Mouse (Mus musculus) spleen, embryonic (tissue): ENCODE measurements around the gene Olfr455.

Source experiments
- CTCF ChIA-PET: fragments of 350-600 bp; sonication (Branson Sonifier 250); formaldehyde crosslinking; loops from one replicate; lab custom pipeline; 2022; lab: Charles Lee

Olfr455 gene

GRCm38 (mm10) chr6:42547461-42547860 lies at the start of gene Olfr455:
TSS of gene Olfr455 (minus strand) at chr6:42547587.
- CTCF ChIA-PET, result no interaction called here

GRCm38 (mm10) chr6:42593138-42593882 lies 45.9 kb upstream of the Olfr455 start:
- CTCF ChIA-PET, result no interaction called here

- CTCF ChIA-PET, result no interaction called here
Measured at GRCm38 (mm10) chr6:42586569-42586968, 39.2 kb upstream of the Olfr455 start.

GRCm38 (mm10) chr6:42583488-42583872 lies 36.1 kb upstream of the Olfr455 start:
- CTCF ChIA-PET, result interaction anchor here (0.8 to 1.2 kb wide), 3 partner anchors 259 to 862 kb away, joined by 3 to 5 read pairs (median 4); partner anchors contain the start of gene Fam131b

- CTCF ChIA-PET, result interaction anchor here (0.6 to 1.2 kb wide), 4 partner anchors 258 to 1466 kb away, joined by 3 to 5 read pairs (median 4); partner anchors contain the start of gene Fam131b
Measured at GRCm38 (mm10) chr6:42582741-42583487, 35.5 kb upstream of the Olfr455 start.

GRCm38 (mm10) chr6:42578678-42579077 lies 31.3 kb upstream of the Olfr455 start:
- CTCF ChIA-PET, result no interaction called here

GRCm38 (mm10) chr6:42577433-42577832 lies 30.0 kb upstream of the Olfr455 start:
- CTCF ChIA-PET, result no interaction called here

GRCm38 (mm10) chr6:42568205-42568604 lies 20.8 kb upstream of the Olfr455 start:
- CTCF ChIA-PET, result no interaction called here

- CTCF ChIA-PET, result interaction anchor here (0.7 kb wide), 1 partner anchor 809 kb away, joined by 3 read pairs; no protein-coding TSS in a partner anchor
Measured at GRCm38 (mm10) chr6:42566076-42566598, 18.8 kb upstream of the Olfr455 start.

- CTCF ChIA-PET, result no interaction called here
Measured at GRCm38 (mm10) chr6:42562280-42562679, 14.9 kb upstream of the Olfr455 start.

- CTCF ChIA-PET, result no interaction called here
Measured at GRCm38 (mm10) chr6:42560885-42561284, 13.5 kb upstream of the Olfr455 start.

- CTCF ChIA-PET, result no interaction called here
Measured at GRCm38 (mm10) chr6:42558641-42559040, 11.3 kb upstream of the Olfr455 start.

- CTCF ChIA-PET, result no interaction called here
Measured at GRCm38 (mm10) chr6:42546180-42546579, 1.2 kb downstream of the Olfr455 start.

- CTCF ChIA-PET, result no interaction called here
Measured at GRCm38 (mm10) chr6:42545451-42545885, 1.9 kb downstream of the Olfr455 start.

GRCm38 (mm10) chr6:42544846-42545245 lies 2.5 kb downstream of the Olfr455 start:
- CTCF ChIA-PET, result no interaction called here

- CTCF ChIA-PET, result no interaction called here
Measured at GRCm38 (mm10) chr6:42542036-42543031, 5.1 kb downstream of the Olfr455 start.

GRCm38 (mm10) chr6:42540681-42541080 lies 6.7 kb downstream of the Olfr455 start:
- CTCF ChIA-PET, result no interaction called here

- CTCF ChIA-PET, result no interaction called here
Measured at GRCm38 (mm10) chr6:42539711-42540110, 7.7 kb downstream of the Olfr455 start.

GRCm38 (mm10) chr6:42513461-42513860 lies 33.9 kb downstream of the Olfr455 start:
- CTCF ChIA-PET, result no interaction called here

- CTCF ChIA-PET, result no interaction called here
Measured at GRCm38 (mm10) chr6:42509311-42509710, 38.1 kb downstream of the Olfr455 start.

GRCm38 (mm10) chr6:42503478-42503877 lies 43.9 kb downstream of the Olfr455 start:
- CTCF ChIA-PET, result no interaction called here
